Mouse (Mus musculus) liver, adult 2 months (tissue): ENCODE data around the gene Cyp2d22.

ENCODE experiments used
- CTCF ChIP-seq: fragments of 200-500 bp; IDR thresholded peaks from 2 replicates; pipeline ENCODE4 v1.5.1; 2011; ENCODE audit warnings: low read depth, low read length, control low read depth
- POLR2A ChIP-seq: fragments of 200-500 bp; IDR thresholded peaks from 2 replicates; pipeline ENCODE4 v1.6.1; 2011; ENCODE audit warnings: low read length, control low read depth; ENCODE audit not compliant: insufficient read depth; ENCODE audit errors: extremely low read depth

GRCm38 (mm10) chr15:82418616-82419015 lies 38.6 kb upstream of the Cyp2d22 start:
- TF ChIP-seq CTCF (no peak), POLR2A (no peak)
